ENCODE assay signal across 25 mouse cellular contexts in genomic region chr12:41289047-41289446, GRCm38 (mm10).
DNase-seq lines count a peak whose midpoint lies in the region; ATAC-seq and TF ChIP-seq lines count a peak whose summit lies in the region.
"Had no signal": no experiment of that assay in that cellular context is flagged by ENCODE, and none has a peak within 500 bp of the region (broad histone marks: within the 10 kb centered on the region; RNA-seq: fewer than 3 reads in every experiment).

No protein-coding gene starts in this region.

- ATAC-seq in embryonic facial prominence, embryonic 11.5 days (replicated peaks; ENCODE audit: insufficient number of reproducible peaks, low FRiP score, low TSS enrichment, low read depth) = peak; percentile 72; the same call in 1 of the 2 replicates
- ATAC-seq in hindbrain, postnatal 0 days = no peak
- no peak for ATAC-seq in hindbrain, embryonic 16.5 days
- ATAC-seq: forebrain, embryonic 15.5 days; intestine, postnatal 0 days; Patski had no signal

- no peak overlapping the region for H3K4me3 ChIP-seq in embryonic facial prominence, embryonic 11.5 days (ENCODE audit: low read depth, low read length)
- no peak overlapping the region for H3K4me3 ChIP-seq in embryonic facial prominence, embryonic 10.5 days
- H3K4me3 ChIP-seq in hindbrain, postnatal 0 days (ENCODE audit: low read length) = no peak overlapping the region
- no peak overlapping the region for H3K4me3 ChIP-seq in hindbrain, embryonic 16.5 days (ENCODE audit: low read length)
- H3K4me3 ChIP-seq: embryonic facial prominence, embryonic 15.5 days; forebrain, embryonic 12.5 days; forebrain, embryonic 15.5 days; gastrocnemius, adult 2 months had no signal

- WGBS in embryonic facial prominence, embryonic 11.5 days = 45% methylated on average over 3 of the region's 3 CpGs
- WGBS in embryonic facial prominence, embryonic 10.5 days = 68% methylated on average over 3 of the region's 3 CpGs
- 92% methylated on average over 3 of the region's 3 CpGs for WGBS in hindbrain, postnatal 0 days
- 81% methylated on average over 3 of the region's 3 CpGs for WGBS in hindbrain, embryonic 16.5 days

- H3K9me3 ChIP-seq in embryonic facial prominence, embryonic 11.5 days (replicated peaks; ENCODE audit: control insufficient read depth, low read length) = no peaks in the 10 kb centered on the region
- H3K9me3 ChIP-seq in embryonic facial prominence, embryonic 10.5 days = no peaks in the 10 kb centered on the region
- no peaks in the 10 kb centered on the region for H3K9me3 ChIP-seq in hindbrain, postnatal 0 days (ENCODE audit: low read length)
- no peaks in the 10 kb centered on the region for H3K9me3 ChIP-seq in hindbrain, embryonic 16.5 days (ENCODE audit: control insufficient read depth, low read length)
- H3K9me3 ChIP-seq: embryonic facial prominence, embryonic 15.5 days; forebrain, embryonic 12.5 days; forebrain, embryonic 15.5 days; G1E had no signal

- H3K36me3 ChIP-seq in embryonic facial prominence, embryonic 11.5 days (replicated peaks; ENCODE audit: control insufficient read depth, insufficient read depth, low read depth, low read length) = no peaks in the 10 kb centered on the region
- no peaks in the 10 kb centered on the region for H3K36me3 ChIP-seq in embryonic facial prominence, embryonic 10.5 days (replicated peaks)
- no peaks in the 10 kb centered on the region for H3K36me3 ChIP-seq in hindbrain, postnatal 0 days (ENCODE audit: insufficient read depth, low read length)
- H3K36me3 ChIP-seq in hindbrain, embryonic 16.5 days (ENCODE audit: control insufficient read depth, insufficient read depth, low read length) = no peaks in the 10 kb centered on the region
- H3K36me3 ChIP-seq: embryonic facial prominence, embryonic 15.5 days; forebrain, embryonic 12.5 days; forebrain, embryonic 15.5 days; G1E had no signal

- DNase-seq in embryonic facial prominence, embryonic 11.5 days (ENCODE audit: low spot score) = peak; percentile 64
- DNase-seq in embryonic facial prominence, embryonic 10.5 days (ENCODE audit: low spot score) = no peak
- DNase-seq in hindbrain, postnatal 0 days (ENCODE audit: low spot score) = peak; percentile 0
- peak; percentile 0 for DNase-seq in thymus, postnatal 0 days (ENCODE audit: low spot score)
- DNase-seq in thymus, postnatal 14 days = no peak
- no peak for DNase-seq in gastrocnemius, adult 18-20 months (ENCODE audit: low spot score)
- DNase-seq: adrenal gland, postnatal 10 days; adrenal gland, postnatal 36 days; B cell, adult 2 months; cerebellum, adult 18-20 months; cerebellum, adult 9-10 months; cerebellum, postnatal 14 days; gastrocnemius, adult 2 months; gastrocnemius, postnatal 14 days; heart, adult 11 months; kidney, adult 2 months had no signal

- no peaks in the 10 kb centered on the region for H3K27me3 ChIP-seq in embryonic facial prominence, embryonic 11.5 days (ENCODE audit: control insufficient read depth, insufficient read depth, low read length)
- H3K27me3 ChIP-seq in embryonic facial prominence, embryonic 10.5 days (replicated peaks; ENCODE audit: low read depth, poor library complexity, severe bottlenecking) = no peaks in the 10 kb centered on the region
- no peaks in the 10 kb centered on the region for H3K27me3 ChIP-seq in hindbrain, postnatal 0 days (ENCODE audit: insufficient read depth, low read length)
- no peaks in the 10 kb centered on the region for H3K27me3 ChIP-seq in hindbrain, embryonic 16.5 days (replicated peaks; ENCODE audit: control insufficient read depth, insufficient read depth, low read length)
- H3K27me3 ChIP-seq: CH12.LX; embryonic facial prominence, embryonic 15.5 days; forebrain, embryonic 12.5 days; forebrain, embryonic 15.5 days; Patski had no signal

- no peak overlapping the region for H3K9ac ChIP-seq in embryonic facial prominence, embryonic 11.5 days (replicated peaks; ENCODE audit: low read length)
- no peak overlapping the region for H3K9ac ChIP-seq in hindbrain, postnatal 0 days (replicated peaks; ENCODE audit: low read length)
- no peak overlapping the region for H3K9ac ChIP-seq in hindbrain, embryonic 16.5 days (ENCODE audit: low read depth, low read length)
- H3K9ac ChIP-seq: embryonic facial prominence, embryonic 15.5 days; forebrain, embryonic 12.5 days; forebrain, embryonic 15.5 days had no signal

- no peak overlapping the region for H3K4me2 ChIP-seq in embryonic facial prominence, embryonic 11.5 days (ENCODE audit: low read depth, low read length)
- H3K4me2 ChIP-seq in hindbrain, postnatal 0 days (ENCODE audit: low read depth, low read length) = no peak overlapping the region
- no peak overlapping the region for H3K4me2 ChIP-seq in hindbrain, embryonic 16.5 days (ENCODE audit: low read length)
- H3K4me2 ChIP-seq: embryonic facial prominence, embryonic 15.5 days; forebrain, embryonic 12.5 days; forebrain, embryonic 15.5 days; heart, embryonic 11.5 days had no signal

- no peaks in the 10 kb centered on the region for H3K4me1 ChIP-seq in embryonic facial prominence, embryonic 11.5 days (ENCODE audit: control insufficient read depth, insufficient read depth, low read length)
- H3K4me1 ChIP-seq in embryonic facial prominence, embryonic 10.5 days = peaks cover 10% of the 10 kb centered on the region; the same call in 1 of the 2 replicates
- no peaks in the 10 kb centered on the region for H3K4me1 ChIP-seq in hindbrain, postnatal 0 days (ENCODE audit: insufficient read depth, low read length)
- no peaks in the 10 kb centered on the region for H3K4me1 ChIP-seq in hindbrain, embryonic 16.5 days (ENCODE audit: control insufficient read depth, insufficient read depth, low read depth, low read length)
- H3K4me1 ChIP-seq: embryonic facial prominence, embryonic 15.5 days; forebrain, embryonic 12.5 days; forebrain, embryonic 15.5 days had no signal

- no peak for TF ChIP-seq CTCF in hindbrain, postnatal 0 days (IDR thresholded peaks at IDR 0.05; ENCODE audit: low read depth)

- H3K27ac ChIP-seq in embryonic facial prominence, embryonic 11.5 days (replicated peaks; ENCODE audit: low read depth, low read length) = no peak overlapping the region
- no peak overlapping the region for H3K27ac ChIP-seq in embryonic facial prominence, embryonic 10.5 days (replicated peaks)
- H3K27ac ChIP-seq in hindbrain, postnatal 0 days = no peak overlapping the region
- no peak overlapping the region for H3K27ac ChIP-seq in hindbrain, embryonic 16.5 days (ENCODE audit: low read depth, low read length)
- H3K27ac ChIP-seq: embryonic facial prominence, embryonic 15.5 days; forebrain, embryonic 12.5 days; forebrain, embryonic 15.5 days; gastrocnemius, adult 2 months had no signal

Comparison
In these comparisons a context has a peak if more than half of its experiments do, and no peak if none do; other contexts are left out.
1. DNase-seq: peak in embryonic facial prominence, embryonic 11.5 days (single experiment), hindbrain, postnatal 0 days (single experiment) and thymus, postnatal 0 days (single experiment); none in embryonic facial prominence, embryonic 10.5 days (single experiment), thymus, postnatal 14 days (single experiment) and gastrocnemius, adult 18-20 months (single experiment).